Mouse (Mus musculus) heart, adult 2 months (tissue): ENCODE results near the gene Gm2431.

Source experiments
- CTCF ChIP-seq: fragments of 200-600 bp; IDR thresholded peaks from 2 replicates; pipeline ENCODE4 v1.8.1; 2022; ENCODE audit warnings: antibody characterized with exemption, mild to moderate bottlenecking, moderate library complexity
- EP300 ChIP-seq: fragments of 200-500 bp; IDR thresholded peaks from 2 replicates; pipeline ENCODE4 v1.6.1; 2011; ENCODE audit warnings: low read depth, low read length, control low read depth; ENCODE audit not compliant: insufficient read depth
- POLR2A ChIP-seq: fragments of 200-500 bp; IDR thresholded peaks from 2 replicates; pipeline ENCODE4 v1.6.1; 2011; ENCODE audit warnings: mild to moderate bottlenecking, low read depth, low read length, control low read depth; ENCODE audit not compliant: insufficient read depth

GRCm38 (mm10) chr7:142285130-142285835 lies 27.1 kb upstream of the Gm2431 start:
- TF ChIP-seq CTCF, result peak; percentile 51
- no peak for TF ChIP-seq EP300
- no peak for TF ChIP-seq POLR2A
